Mouse (Mus musculus) ES-E14 (cell line): Measurements from ENCODE around the gene Sox2.

Source experiments
- CHD2 ChIP-seq: IDR thresholded peaks from 2 replicates; pipeline ENCODE4 v1.6.1; 2014; ENCODE audit warnings: mild to moderate bottlenecking, low read depth, low read length, inconsistent platforms
- HCFC1 ChIP-seq: IDR thresholded peaks from 2 replicates; pipeline ENCODE4 v1.6.1; 2012; ENCODE audit warnings: low read length, inconsistent platforms, borderline replicate concordance; ENCODE audit not compliant: insufficient read depth
- MAFK ChIP-seq: IDR thresholded peaks from 2 replicates; pipeline ENCODE4 v1.6.1; 2014; ENCODE audit warnings: mild to moderate bottlenecking, low read depth, low read length, inconsistent platforms; ENCODE audit not compliant: insufficient read depth
- ZC3H11A ChIP-seq: IDR thresholded peaks from 2 replicates; pipeline ENCODE4 v1.6.1; 2012; ENCODE audit warnings: low read depth, mild to moderate bottlenecking, inconsistent platforms, low read length, borderline replicate concordance
- ZNF384 ChIP-seq: IDR thresholded peaks from 2 replicates; pipeline ENCODE4 v1.6.1; 2012; ENCODE audit warnings: low read depth, low read length, inconsistent platforms

DNA sequence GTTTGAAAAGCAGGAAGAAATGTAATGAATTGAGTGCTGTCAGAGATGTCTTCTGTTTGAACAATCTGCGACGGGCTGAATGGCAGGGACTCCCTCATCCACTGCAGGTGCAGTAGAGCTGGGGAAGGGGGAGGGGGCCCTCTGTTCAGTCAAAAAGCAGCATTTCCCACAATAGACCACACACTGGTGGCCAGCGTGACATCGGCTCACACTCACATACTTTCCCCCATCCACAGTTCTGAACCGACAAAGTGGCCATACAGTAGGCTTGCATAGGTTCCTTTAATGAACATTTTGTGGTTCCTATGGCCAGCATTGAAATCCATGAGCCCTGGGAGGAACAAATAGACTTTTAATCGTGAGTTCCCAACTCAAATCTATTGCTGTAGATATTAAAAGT lies 9.7 kb downstream of the Sox2 start:
- no peak for TF ChIP-seq HCFC1
- no peak for TF ChIP-seq MAFK
- TF ChIP-seq ZNF384 = no peak
- TF ChIP-seq ZC3H11A = no peak
- TF ChIP-seq CHD2 = no peak
